Mouse (Mus musculus): ENCODE measurements at regions not wholly inside any gene's neighbourhood (a gene's known extent, or its start where the extent isn't known, plus 50 kb on each side); places are given as distances from the start of the nearest gene placed in this dataset.

DNA sequence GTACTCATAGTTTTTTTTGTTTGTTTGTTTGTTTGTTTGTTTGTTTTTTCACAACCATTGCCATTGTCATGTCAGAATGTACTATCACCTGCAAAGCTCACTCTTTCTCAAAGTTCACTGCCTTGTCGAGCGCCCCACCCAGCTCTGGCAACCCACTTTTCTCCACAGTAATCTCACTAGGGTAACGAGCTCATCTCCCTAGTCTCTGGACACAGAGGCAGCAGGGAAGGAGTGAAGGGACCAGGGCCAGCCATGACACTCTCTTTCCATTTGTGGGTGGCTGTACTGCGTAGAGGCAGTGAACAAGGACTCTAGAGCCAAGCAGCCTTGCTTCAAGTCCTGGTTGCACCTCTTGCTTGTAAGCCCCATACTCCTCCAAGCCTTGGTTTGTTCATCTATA, 184.5 kb downstream of the Stim2 start:
- TF ChIP-seq CTCF (IDR thresholded peaks at IDR 0.05; ENCODE audit: borderline replicate concordance, insufficient read depth, low read length) (no peak), POLR2A (IDR thresholded peaks at IDR 0.05; ENCODE audit: low read depth, low read length) (no peak)

Measured in embryonic fibroblast, embryonic 13.5 days (primary cell).